Mouse (Mus musculus): ENCODE results near the gene Cdc14a. TPM values are rescaled to one million over a fixed set of nuclear protein-coding genes. Genes with fewer than 3 reads are reported as not detected.

Gene Cdc14a
- polyA plus RNA-seq, 1 experiment from 2014 or later: 15.3 TPM

- ATAC-seq (replicated peaks; ENCODE audit: insufficient number of reproducible peaks, low FRiP score, low TSS enrichment, low read depth): no peak
- Histone ChIP-seq H3K4me1 (ENCODE audit: control insufficient read depth, insufficient read depth, low read length) (no peaks in the 10 kb centered on the region), H3K9me3 (replicated peaks; ENCODE audit: control insufficient read depth, low read length) (no peaks in the 10 kb centered on the region), H3K9ac (replicated peaks; ENCODE audit: low read length) (no peak overlapping the region), H3K4me3 (ENCODE audit: low read depth, low read length) (no peak overlapping the region), H3K4me2 (ENCODE audit: low read depth, low read length) (no peak overlapping the region), H3K27me3 (ENCODE audit: control insufficient read depth, insufficient read depth, low read length) (no peaks in the 10 kb centered on the region), H3K27ac (replicated peaks; ENCODE audit: low read depth, low read length) (no peak overlapping the region), H3K36me3 (replicated peaks; ENCODE audit: control insufficient read depth, insufficient read depth, low read depth, low read length) (no peaks in the 10 kb centered on the region)
- no peak for DNase-seq (ENCODE audit: low spot score)
- 88% methylated on average over 5 of the region's 5 CpGs for WGBS
Measured at GRCm38 (mm10) chr3:116342251-116342650, 81.6 kb downstream of the Cdc14a start.

DNA sequence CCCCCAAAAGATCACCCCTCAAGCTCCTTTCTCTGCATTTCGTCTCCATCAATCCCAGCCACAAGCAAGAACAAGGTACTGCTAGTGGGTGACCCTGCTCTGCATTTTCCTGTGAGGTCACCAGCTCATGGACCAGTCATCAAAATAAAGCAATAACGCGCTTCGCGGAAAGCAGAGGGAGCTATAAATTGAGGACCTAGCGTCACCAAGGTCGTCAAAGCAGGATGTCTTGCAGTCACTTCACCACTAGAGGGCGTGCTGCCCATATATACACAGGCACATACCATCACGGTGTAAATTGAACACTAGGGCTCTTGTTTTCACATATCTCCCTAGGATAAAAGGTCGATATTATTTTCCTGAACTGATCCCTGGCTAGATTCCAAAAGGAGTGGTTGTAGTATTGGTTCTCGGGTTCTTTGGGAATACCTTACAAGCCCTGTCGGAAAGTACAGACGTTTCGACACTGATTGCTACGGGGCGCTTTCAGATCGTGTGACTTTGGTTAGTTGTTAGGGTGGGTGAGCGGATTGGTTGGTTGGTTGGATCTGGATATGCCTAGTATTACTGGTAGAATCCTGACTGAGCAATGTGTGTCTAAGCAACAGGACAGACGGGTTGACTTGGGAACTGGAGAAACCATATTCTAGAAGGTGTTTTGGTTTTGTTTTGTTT is 82.7 kb downstream of the Cdc14a start:
- 0 out of 2 replicates have a peak, but pooled peaks have one; percentile 34 for ATAC-seq (replicated peaks; ENCODE audit: insufficient number of reproducible peaks, low FRiP score, low TSS enrichment, low read depth)
- H3K27me3 ChIP-seq (ENCODE audit: control insufficient read depth, insufficient read depth, low read length): no peaks in the 10 kb centered on the region
- no peak overlapping the region for H3K27ac ChIP-seq (replicated peaks; ENCODE audit: low read depth, low read length)
- H3K9ac ChIP-seq (replicated peaks; ENCODE audit: low read length): no peak overlapping the region
- no peaks in the 10 kb centered on the region for H3K9me3 ChIP-seq (replicated peaks; ENCODE audit: control insufficient read depth, low read length)
- H3K36me3 ChIP-seq (replicated peaks; ENCODE audit: control insufficient read depth, insufficient read depth, low read depth, low read length): no peaks in the 10 kb centered on the region
- peak; percentile 77 for DNase-seq (ENCODE audit: low spot score)
- H3K4me2 ChIP-seq (ENCODE audit: low read depth, low read length): no peak overlapping the region
- WGBS: 51% methylated on average over 19 of the region's 19 CpGs
- no peak overlapping the region for H3K4me3 ChIP-seq (ENCODE audit: low read depth, low read length)
- no peaks in the 10 kb centered on the region for H3K4me1 ChIP-seq (ENCODE audit: control insufficient read depth, insufficient read depth, low read length)

DNA sequence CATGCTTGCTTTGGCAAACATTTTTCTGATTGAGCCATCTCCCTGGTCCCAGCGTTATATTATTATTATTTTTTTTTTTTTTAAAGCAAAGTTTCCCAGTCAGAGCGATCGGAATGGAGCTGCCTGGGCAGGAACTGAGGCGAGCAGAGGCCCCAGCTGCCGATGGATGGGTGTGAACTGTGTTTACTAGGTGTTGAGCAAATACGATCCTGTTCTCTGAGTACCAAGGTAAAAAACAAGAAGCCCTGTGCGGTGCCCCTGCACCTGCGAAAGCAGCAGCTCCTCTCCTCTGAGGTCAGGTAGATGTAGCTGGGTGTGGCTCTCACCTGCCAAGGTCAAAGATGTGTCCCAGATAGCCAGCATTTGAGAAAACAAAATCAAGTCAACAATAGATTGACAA is 83.6 kb downstream of the Cdc14a start:
- no peak overlapping the region for H3K27ac ChIP-seq (replicated peaks; ENCODE audit: low read depth, low read length)
- H3K4me3 ChIP-seq (ENCODE audit: low read depth, low read length): no peak overlapping the region
- H3K4me1 ChIP-seq (ENCODE audit: control insufficient read depth, insufficient read depth, low read length): no peaks in the 10 kb centered on the region
- H3K9me3 ChIP-seq (replicated peaks; ENCODE audit: control insufficient read depth, low read length): no peaks in the 10 kb centered on the region
- 91% methylated on average over 8 of the region's 8 CpGs for WGBS
- DNase-seq (ENCODE audit: low spot score) (no peak), ATAC-seq (replicated peaks; ENCODE audit: insufficient number of reproducible peaks, low FRiP score, low TSS enrichment, low read depth) (no peak)
- no peaks in the 10 kb centered on the region for H3K27me3 ChIP-seq (ENCODE audit: control insufficient read depth, insufficient read depth, low read length)
- no peaks in the 10 kb centered on the region for H3K36me3 ChIP-seq (replicated peaks; ENCODE audit: control insufficient read depth, insufficient read depth, low read depth, low read length)
- no peak overlapping the region for H3K4me2 ChIP-seq (ENCODE audit: low read depth, low read length)
- H3K9ac ChIP-seq (replicated peaks; ENCODE audit: low read length): no peak overlapping the region

DNA sequence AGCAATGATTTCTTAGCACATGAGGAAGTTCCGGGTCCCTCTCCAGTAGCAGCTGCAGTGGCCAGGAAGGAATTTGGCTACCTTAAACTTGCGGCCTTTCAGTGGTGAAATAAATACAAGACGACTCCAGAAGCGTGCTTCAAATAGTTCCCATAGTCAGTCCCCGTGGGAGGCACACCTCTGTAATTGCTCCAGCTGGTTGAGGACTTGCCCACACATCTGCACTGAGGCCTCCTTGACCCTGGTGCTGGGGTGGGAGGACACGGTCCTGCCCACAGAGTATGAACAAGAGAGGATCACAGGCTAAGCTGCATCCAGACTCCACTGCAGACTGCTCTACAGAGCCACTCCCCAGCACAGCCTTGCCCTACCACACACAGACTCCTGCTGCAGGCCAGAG is 85.2 kb downstream of the Cdc14a start:
- no peak for ATAC-seq (replicated peaks; ENCODE audit: insufficient number of reproducible peaks, low FRiP score, low TSS enrichment, low read depth)
- Histone ChIP-seq H3K9me3 (replicated peaks; ENCODE audit: control insufficient read depth, low read length) (no peaks in the 10 kb centered on the region), H3K27ac (replicated peaks; ENCODE audit: low read depth, low read length) (no peak overlapping the region), H3K4me3 (ENCODE audit: low read depth, low read length) (no peak overlapping the region), H3K27me3 (ENCODE audit: control insufficient read depth, insufficient read depth, low read length) (no peaks in the 10 kb centered on the region), H3K4me2 (ENCODE audit: low read depth, low read length) (no peak overlapping the region), H3K36me3 (replicated peaks; ENCODE audit: control insufficient read depth, insufficient read depth, low read depth, low read length) (no peaks in the 10 kb centered on the region), H3K9ac (replicated peaks; ENCODE audit: low read length) (no peak overlapping the region), H3K4me1 (ENCODE audit: control insufficient read depth, insufficient read depth, low read length) (no peaks in the 10 kb centered on the region)
- DNase-seq (ENCODE audit: low spot score): no peak
- 64% methylated on average over 6 of the region's 6 CpGs for WGBS

- Histone ChIP-seq H3K4me3 (ENCODE audit: low read depth, low read length) (no peak overlapping the region), H3K27me3 (ENCODE audit: control insufficient read depth, insufficient read depth, low read length) (no peaks in the 10 kb centered on the region), H3K9me3 (replicated peaks; ENCODE audit: control insufficient read depth, low read length) (no peaks in the 10 kb centered on the region), H3K36me3 (replicated peaks; ENCODE audit: control insufficient read depth, insufficient read depth, low read depth, low read length) (no peaks in the 10 kb centered on the region), H3K4me1 (ENCODE audit: control insufficient read depth, insufficient read depth, low read length) (no peaks in the 10 kb centered on the region), H3K27ac (replicated peaks; ENCODE audit: low read depth, low read length) (no peak overlapping the region), H3K4me2 (ENCODE audit: low read depth, low read length) (no peak overlapping the region), H3K9ac (replicated peaks; ENCODE audit: low read length) (no peak overlapping the region)
- no peak for ATAC-seq (replicated peaks; ENCODE audit: insufficient number of reproducible peaks, low FRiP score, low TSS enrichment, low read depth)
- whole genome bisulfite sequencing: 94% methylated on average over 5 of the region's 5 CpGs
- DNase-seq (ENCODE audit: low spot score): no peak
Measured at GRCm38 (mm10) chr3:116337840-116338239, 86.0 kb downstream of the Cdc14a start.

GRCm38 (mm10) chr3:116335036-116335435 is 88.8 kb downstream of the Cdc14a start:
- H3K36me3 ChIP-seq (replicated peaks; ENCODE audit: control insufficient read depth, insufficient read depth, low read depth, low read length): no peaks in the 10 kb centered on the region
- H3K27ac ChIP-seq (replicated peaks; ENCODE audit: low read depth, low read length): no peak overlapping the region
- 83% methylated on average over 4 of the region's 4 CpGs for WGBS
- no peaks in the 10 kb centered on the region for H3K27me3 ChIP-seq (ENCODE audit: control insufficient read depth, insufficient read depth, low read length)
- H3K4me1 ChIP-seq (ENCODE audit: control insufficient read depth, insufficient read depth, low read length): no peaks in the 10 kb centered on the region
- no peak overlapping the region for H3K4me2 ChIP-seq (ENCODE audit: low read depth, low read length)
- no peak overlapping the region for H3K4me3 ChIP-seq (ENCODE audit: low read depth, low read length)
- no peak for ATAC-seq (replicated peaks; ENCODE audit: insufficient number of reproducible peaks, low FRiP score, low TSS enrichment, low read depth)
- no peak overlapping the region for H3K9ac ChIP-seq (replicated peaks; ENCODE audit: low read length)
- no peaks in the 10 kb centered on the region for H3K9me3 ChIP-seq (replicated peaks; ENCODE audit: control insufficient read depth, low read length)
- no peak for DNase-seq (ENCODE audit: low spot score)

- Histone ChIP-seq H3K27ac (replicated peaks; ENCODE audit: low read depth, low read length) (no peak overlapping the region), H3K4me1 (ENCODE audit: control insufficient read depth, insufficient read depth, low read length) (no peaks in the 10 kb centered on the region), H3K27me3 (ENCODE audit: control insufficient read depth, insufficient read depth, low read length) (no peaks in the 10 kb centered on the region), H3K36me3 (replicated peaks; ENCODE audit: control insufficient read depth, insufficient read depth, low read depth, low read length) (no peaks in the 10 kb centered on the region), H3K4me3 (ENCODE audit: low read depth, low read length) (no peak overlapping the region), H3K4me2 (ENCODE audit: low read depth, low read length) (no peak overlapping the region), H3K9me3 (replicated peaks; ENCODE audit: control insufficient read depth, low read length) (no peaks in the 10 kb centered on the region), H3K9ac (replicated peaks; ENCODE audit: low read length) (no peak overlapping the region)
- WGBS: 82% methylated on average over 6 of the region's 6 CpGs
- DNase-seq (ENCODE audit: low spot score): no peak
- ATAC-seq (replicated peaks; ENCODE audit: insufficient number of reproducible peaks, low FRiP score, low TSS enrichment, low read depth): no peak
Measured at GRCm38 (mm10) chr3:116333711-116334110, 90.1 kb downstream of the Cdc14a start.

- 16% methylated on average over 7 of the region's 7 CpGs for WGBS
- ATAC-seq (replicated peaks; ENCODE audit: insufficient number of reproducible peaks, low FRiP score, low TSS enrichment, low read depth): no peak
- H3K4me2 ChIP-seq (ENCODE audit: low read depth, low read length): no peak overlapping the region
- H3K36me3 ChIP-seq (replicated peaks; ENCODE audit: control insufficient read depth, insufficient read depth, low read depth, low read length): no peaks in the 10 kb centered on the region
- no peaks in the 10 kb centered on the region for H3K27me3 ChIP-seq (ENCODE audit: control insufficient read depth, insufficient read depth, low read length)
- H3K4me3 ChIP-seq (ENCODE audit: low read depth, low read length): no peak overlapping the region
- no peaks in the 10 kb centered on the region for H3K4me1 ChIP-seq (ENCODE audit: control insufficient read depth, insufficient read depth, low read length)
- H3K27ac ChIP-seq (replicated peaks; ENCODE audit: low read depth, low read length): no peak overlapping the region
- no peaks in the 10 kb centered on the region for H3K9me3 ChIP-seq (replicated peaks; ENCODE audit: control insufficient read depth, low read length)
- no peak overlapping the region for H3K9ac ChIP-seq (replicated peaks; ENCODE audit: low read length)
- DNase-seq (ENCODE audit: low spot score): peak; percentile 53
Measured at GRCm38 (mm10) chr3:116333229-116333628, 90.6 kb downstream of the Cdc14a start.
